Mouse (Mus musculus): Measurements from ENCODE around the gene Daxx.

The Daxx gene

GRCm38 (mm10) chr17:33919351-33920281, 10.4 kb downstream of the Daxx start:
- CTCF ChIA-PET: interaction anchor here (0.6 kb wide), 1 partner anchor 917 kb away, joined by 3 read pairs; no protein-coding TSS in a partner anchor

GRCm38 (mm10) chr17:33920282-33921097, 11.3 kb downstream of the Daxx start:
- CTCF ChIA-PET: interaction anchor here (0.8 kb wide), 1 partner anchor 24 kb away, joined by 5 read pairs; no protein-coding TSS in a partner anchor

- CTCF ChIA-PET: interaction anchor here (0.8 to 1.5 kb wide), 2 partner anchors 11 to 25 kb away, joined by 5 to 6 read pairs; no protein-coding TSS in a partner anchor
Measured at GRCm38 (mm10) chr17:33921361-33921760, 12.1 kb downstream of the Daxx start.

DNA sequence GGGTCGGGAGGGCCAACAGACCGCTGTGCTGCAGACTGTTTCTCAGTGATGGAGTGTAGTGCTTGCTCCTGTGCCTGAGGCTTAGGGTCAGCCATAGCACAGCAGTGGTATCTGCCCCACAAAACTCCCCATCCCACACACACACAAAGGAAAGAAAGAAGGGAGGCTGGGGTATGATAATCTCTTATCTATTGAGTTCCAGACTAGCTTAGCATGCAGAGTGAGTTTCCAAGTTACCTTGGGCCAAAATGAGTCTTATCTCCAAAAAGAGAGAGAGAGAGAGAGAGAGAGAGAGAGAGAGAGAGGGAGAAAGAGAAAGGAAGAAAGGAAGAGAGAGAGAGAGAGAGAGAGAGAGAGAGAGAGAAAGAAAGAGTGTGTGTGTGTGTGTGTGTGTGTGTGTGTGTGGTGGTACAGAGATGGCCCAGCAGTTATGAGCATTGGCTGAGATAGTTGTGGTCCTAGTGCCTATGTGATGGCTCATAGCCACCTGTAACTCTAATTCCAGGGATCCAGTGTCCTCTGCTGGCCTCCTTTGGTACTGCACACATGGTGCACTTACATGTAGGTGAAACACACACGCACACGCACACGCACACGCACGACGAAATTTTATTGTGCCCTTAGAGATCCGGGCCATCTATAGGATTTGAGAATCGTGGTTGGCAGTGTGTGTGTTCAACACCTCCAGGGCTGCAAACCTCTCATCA, 15.5 kb downstream of the Daxx start:
- CTCF ChIA-PET: interaction anchor here (0.6 to 1.0 kb wide), 3 partner anchors 27 to 229 kb away, joined by 3 to 11 read pairs (median 6); no protein-coding TSS in a partner anchor

- CTCF ChIA-PET: interaction anchor here (0.6 to 1.0 kb wide), 3 partner anchors 28 to 30 kb away, joined by 3 to 11 read pairs (median 3); no protein-coding TSS in a partner anchor
Measured at GRCm38 (mm10) chr17:33925406-33926116, 16.3 kb downstream of the Daxx start.

DNA sequence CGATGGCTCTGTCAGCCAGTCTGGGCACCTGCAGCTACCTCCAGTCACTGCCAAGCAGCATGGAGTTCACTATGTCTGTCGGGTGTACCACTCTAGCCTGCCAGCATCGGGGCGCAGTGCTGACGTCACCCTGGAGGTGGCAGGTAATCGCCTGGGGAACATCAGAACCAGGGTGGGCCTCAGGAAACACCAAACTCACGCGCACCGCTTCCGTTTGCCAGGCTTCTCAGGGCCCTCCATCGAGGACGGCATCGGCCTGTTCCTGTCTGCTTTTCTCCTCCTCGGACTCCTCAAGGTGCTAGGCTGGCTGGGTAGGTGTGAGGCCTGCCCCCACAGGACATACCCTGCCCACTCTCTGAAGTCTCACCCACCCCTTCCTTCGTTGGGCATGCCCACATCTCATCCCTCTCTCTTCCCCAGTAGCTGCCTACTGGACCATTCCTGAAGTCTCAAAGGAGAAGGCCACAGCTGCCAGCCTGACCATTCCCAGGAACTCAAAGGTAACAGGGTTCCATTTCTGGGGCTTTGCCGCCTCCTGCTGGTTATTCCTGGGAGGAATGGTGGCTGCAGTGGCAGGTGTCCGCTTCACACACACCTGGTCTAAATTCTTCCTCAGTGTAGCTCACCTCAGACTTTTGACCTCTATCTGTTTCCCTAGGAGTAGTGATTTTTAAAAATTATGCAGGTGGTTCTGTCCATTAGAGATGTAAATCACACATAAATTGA, 17.2 kb downstream of the Daxx start:
- CTCF ChIA-PET: interaction anchor here (1.0 kb wide), 2 partner anchors 15 to 30 kb away, joined by 3 to 11 read pairs; partner anchors contain the start of gene Wdr46

DNA sequence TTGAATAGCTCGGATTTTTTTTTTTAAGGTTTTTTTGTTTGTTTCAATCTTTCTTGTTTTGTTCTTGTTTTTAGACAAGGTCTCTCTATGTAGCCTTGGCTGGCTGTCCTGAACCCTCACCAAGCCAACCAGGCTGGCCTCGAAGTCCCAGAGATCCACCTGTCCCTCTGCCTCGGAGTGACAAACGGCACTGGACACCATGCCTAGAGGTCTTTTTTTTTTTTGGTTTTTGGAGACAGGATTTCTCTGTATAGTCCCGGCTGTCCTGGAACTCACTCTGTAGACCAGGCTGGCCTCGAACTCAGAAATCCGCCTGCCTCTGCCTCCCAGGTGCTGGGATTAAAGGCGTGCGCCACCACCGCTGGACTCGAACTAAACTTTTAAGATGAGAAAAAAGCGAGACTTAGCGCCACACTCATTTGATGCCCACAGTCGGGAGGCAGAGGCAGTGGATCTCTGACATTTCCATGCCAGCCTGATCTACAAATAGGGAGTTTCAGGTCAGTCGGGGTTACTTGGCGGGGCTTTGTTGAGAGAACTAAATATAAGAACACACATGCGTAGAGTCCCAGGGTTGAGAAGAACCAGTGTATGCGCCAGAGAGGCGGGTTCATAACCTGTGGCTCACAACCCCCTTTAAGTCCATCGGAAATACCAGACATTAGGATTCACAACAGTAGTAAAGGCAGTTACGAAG, 19.2 kb downstream of the Daxx start:
- CTCF ChIA-PET: interaction anchor here (0.6 to 0.7 kb wide), 3 partner anchors 11 to 18 kb away, joined by 3 to 5 read pairs (median 3); partner anchors contain the start of genes Pfdn6 and Wdr46

DNA sequence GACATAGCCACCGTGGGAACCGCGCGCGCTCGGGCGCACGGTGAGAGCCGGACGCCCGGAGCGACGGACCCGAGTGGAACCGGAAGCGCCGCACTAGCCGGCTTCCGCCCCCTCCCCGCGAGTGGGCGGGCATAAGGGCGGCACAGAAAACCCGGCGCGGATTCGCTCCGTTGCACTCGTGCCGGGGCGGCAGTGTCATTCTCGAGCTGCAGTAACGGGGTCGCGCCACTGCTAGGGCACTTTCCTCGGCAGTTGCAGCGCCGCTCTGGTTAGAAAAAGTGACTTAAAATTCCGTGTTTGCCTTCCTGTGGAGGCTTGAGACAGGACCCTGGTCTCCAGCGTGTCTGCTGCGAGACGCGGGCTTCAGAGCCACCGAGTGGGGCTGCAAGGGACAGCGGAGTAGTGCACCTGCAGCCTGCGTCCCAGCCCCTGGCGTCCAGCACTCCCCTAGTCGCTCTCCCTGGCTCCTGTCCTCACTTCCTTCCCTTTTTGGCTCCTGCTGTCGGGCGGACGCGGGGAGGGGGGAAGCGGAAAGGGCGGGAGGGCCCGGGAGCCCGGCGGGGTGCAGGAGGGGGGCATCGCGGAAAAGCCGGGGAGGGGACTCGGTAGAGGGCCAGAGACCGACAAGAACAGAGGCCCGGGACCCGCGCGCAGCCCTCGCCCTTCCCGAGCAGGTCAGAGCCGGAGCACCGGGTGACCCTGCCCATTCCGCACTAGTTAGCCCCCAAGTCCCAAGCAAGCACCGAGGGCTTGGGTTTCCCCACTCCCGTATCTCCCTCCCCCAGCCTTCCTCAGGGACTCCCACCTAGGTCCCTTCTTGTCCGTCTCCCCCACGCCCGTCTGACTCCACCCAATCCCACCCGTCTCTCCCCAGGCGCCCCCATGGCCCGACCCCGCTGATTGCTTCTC, 20.4 kb downstream of the Daxx start, which contains the start of gene Rgl2:
Gene Rgl2 (plus strand): TSS at position 173 of the 909 bp plus-strand sequence.
- CTCF ChIA-PET: interaction anchor here (1.5 kb wide), 1 partner anchor 10 kb away, joined by 3 read pairs; the partner anchor contains the start of gene Pfdn6

DNA sequence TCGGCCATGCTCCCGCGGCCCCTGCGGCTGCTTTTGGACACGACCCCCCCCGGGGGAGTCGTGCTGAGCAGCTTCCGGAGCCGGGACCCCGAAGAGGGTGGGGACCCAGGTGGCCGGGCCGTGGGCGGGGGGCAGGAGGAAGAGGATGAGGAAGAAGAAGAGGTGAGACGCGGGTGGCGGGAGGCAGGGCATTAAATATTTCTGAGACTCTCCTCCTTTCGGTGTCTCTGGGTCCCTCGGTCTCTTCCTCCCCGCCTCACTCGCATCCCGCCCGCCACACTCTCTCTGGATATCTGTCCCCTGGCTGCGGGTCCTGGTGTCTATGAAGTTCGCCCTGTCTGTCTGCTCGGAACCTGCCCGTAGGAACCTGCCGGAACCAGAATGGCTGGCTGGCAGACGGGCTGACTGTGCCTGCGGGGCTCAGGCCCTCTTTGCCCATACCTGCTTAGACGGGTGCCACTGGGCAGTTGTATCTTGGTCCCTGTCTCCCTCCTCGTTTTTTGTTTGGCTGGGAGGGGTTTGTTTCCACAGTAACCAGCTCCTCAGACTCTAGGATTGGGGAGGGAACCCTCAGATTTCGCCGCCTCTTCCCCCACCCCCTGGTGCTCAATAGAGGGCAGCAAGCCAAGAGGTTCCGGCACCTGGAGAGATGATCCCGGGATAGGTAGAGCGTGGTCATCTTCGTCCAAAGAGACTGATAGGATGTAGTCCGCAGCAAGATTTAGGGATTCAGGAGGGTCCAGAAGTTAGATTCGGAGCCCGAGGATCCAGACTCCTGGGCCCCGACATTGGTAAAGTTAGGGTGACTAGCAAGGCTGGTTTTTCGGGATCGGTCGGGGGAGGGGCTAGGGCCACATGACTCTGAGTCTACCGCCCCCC, 21.3 kb downstream of the Daxx start:
- CTCF ChIA-PET: interaction anchor here (0.6 to 1.5 kb wide), 2 partner anchors 10 to 20 kb away, joined by 3 read pairs; partner anchors contain the start of gene Pfdn6

- CTCF ChIA-PET: interaction anchor here (0.6 to 1.5 kb wide), 2 partner anchors 9 to 20 kb away, joined by 3 read pairs; partner anchors contain the start of gene Pfdn6
Measured at GRCm38 (mm10) chr17:33931159-33931866, 22.1 kb downstream of the Daxx start.

GRCm38 (mm10) chr17:33931947-33932346, 22.7 kb downstream of the Daxx start:
- CTCF ChIA-PET: no interaction called here

- CTCF ChIA-PET: no interaction called here
Measured at GRCm38 (mm10) chr17:33932448-33932847, 23.2 kb downstream of the Daxx start.

- CTCF ChIA-PET: no interaction called here
Measured at GRCm38 (mm10) chr17:33932970-33933369, 23.8 kb downstream of the Daxx start.

- CTCF ChIA-PET: no interaction called here
Measured at GRCm38 (mm10) chr17:33935422-33936055, 26.3 kb downstream of the Daxx start.

GRCm38 (mm10) chr17:33936993-33937392, 27.8 kb downstream of the Daxx start:
- CTCF ChIA-PET: interaction anchor here (0.6 kb wide), 1 partner anchor 1261 kb away, joined by 4 read pairs; no protein-coding TSS in a partner anchor

GRCm38 (mm10) chr17:33938783-33939182, 29.6 kb downstream of the Daxx start:
- CTCF ChIA-PET: no interaction called here
